12 mouse cellular contexts compared by ENCODE assay signal in genomic region chr1:19236591-19236990, GRCm38 (mm10). TPM values are rescaled to one million over a fixed set of nuclear protein-coding genes. Genes with fewer than 3 reads are reported as not detected.
DNase-seq lines count a peak whose midpoint lies in the region; ATAC-seq and TF ChIP-seq lines count a peak whose summit lies in the region.
"Had no signal": no experiment of that assay in that cellular context is flagged by ENCODE, and none has a peak within 500 bp of the region (broad histone marks: within the 10 kb centered on the region; RNA-seq: fewer than 3 reads in every experiment).

No protein-coding gene starts in this region.

- no peak overlapping the region for H3K4me3 ChIP-seq in left cerebral cortex, adult 2 months
- no peak overlapping the region for H3K4me3 ChIP-seq in embryonic facial prominence, embryonic 13.5 days
- peak overlapping the region; percentile 18; the same call in 1 of the 2 replicates for H3K4me3 ChIP-seq in limb, embryonic 10.5 days
- no peak overlapping the region for H3K4me3 ChIP-seq in neural tube, embryonic 14.5 days (ENCODE audit: low read depth, low read length)
- no peak overlapping the region for H3K4me3 ChIP-seq in heart, embryonic 12.5 days
- H3K4me3 ChIP-seq: liver, embryonic 13.5 days had no signal

- TF ChIP-seq CTCF in left cerebral cortex, adult 2 months (IDR thresholded peaks at IDR 0.05) = no peak

- no peak overlapping the region for H3K9ac ChIP-seq in embryonic facial prominence, embryonic 13.5 days
- H3K9ac ChIP-seq in neural tube, embryonic 14.5 days (replicated peaks; ENCODE audit: low read depth, low read length) = no peak overlapping the region
- no peak overlapping the region for H3K9ac ChIP-seq in heart, embryonic 12.5 days
- H3K9ac ChIP-seq: liver, embryonic 13.5 days had no signal

- no peaks in the 10 kb centered on the region for H3K36me3 ChIP-seq in embryonic facial prominence, embryonic 13.5 days
- H3K36me3 ChIP-seq in limb, embryonic 10.5 days = no peaks in the 10 kb centered on the region
- no peaks in the 10 kb centered on the region for H3K36me3 ChIP-seq in neural tube, embryonic 14.5 days (ENCODE audit: control insufficient read depth, insufficient read depth, low read length)
- no peaks in the 10 kb centered on the region for H3K36me3 ChIP-seq in heart, embryonic 12.5 days
- H3K36me3 ChIP-seq: liver, embryonic 13.5 days had no signal

- intact Hi-C loops in left cerebral cortex, postnatal 4 days (cut with DNase I) = loop anchor here (10.0 kb wide), 1 partner anchor 1068 kb away; no protein-coding TSS in a partner anchor
- intact Hi-C loops in left cerebral cortex, adult 2 months (cut with DNase I) = no loop called here

- WGBS in embryonic facial prominence, embryonic 13.5 days = 8% methylated on average over 21 of the region's 21 CpGs
- 1% methylated on average over 21 of the region's 21 CpGs for WGBS in limb, embryonic 10.5 days
- 3% methylated on average over 21 of the region's 21 CpGs for WGBS in neural tube, embryonic 14.5 days
- under 1% methylated on average over 21 of the region's 21 CpGs for WGBS in heart, embryonic 12.5 days

- DNase-seq in left cerebral cortex, postnatal 4 days = peak; percentile 13
- no peak for DNase-seq in left cerebral cortex, adult 2 months (ENCODE audit: extremely low spot score in 1 of 2, low spot score in 2 of 2)
- peak; percentile 68 for DNase-seq in limb, embryonic 10.5 days (ENCODE audit: low spot score)
- no peak for DNase-seq in heart, postnatal 4 days
- DNase-seq: gastrocnemius, postnatal 36 days; heart, postnatal 10 days; liver, embryonic 13.5 days had no signal

- peaks cover 20% of the 10 kb centered on the region for H3K4me1 ChIP-seq in embryonic facial prominence, embryonic 13.5 days
- peaks cover 39% of the 10 kb centered on the region for H3K4me1 ChIP-seq in limb, embryonic 10.5 days
- H3K4me1 ChIP-seq in neural tube, embryonic 14.5 days (ENCODE audit: control insufficient read depth, insufficient read depth, low read length) = peaks cover 6% of the 10 kb centered on the region; the same call in 1 of the 2 replicates
- 0 out of 2 replicates have a peak, but pooled peaks cover 4% of the 10 kb centered on the region for H3K4me1 ChIP-seq in heart, embryonic 12.5 days (replicated peaks)
- H3K4me1 ChIP-seq: liver, embryonic 13.5 days had no signal

- H3K4me2 ChIP-seq in embryonic facial prominence, embryonic 13.5 days = no peak overlapping the region
- H3K4me2 ChIP-seq in neural tube, embryonic 14.5 days (ENCODE audit: low read depth, low read length) = no peak overlapping the region
- H3K4me2 ChIP-seq in heart, embryonic 12.5 days = no peak overlapping the region
- H3K4me2 ChIP-seq: liver, embryonic 13.5 days had no signal

- H3K9me3 ChIP-seq in embryonic facial prominence, embryonic 13.5 days = no peaks in the 10 kb centered on the region
- no peaks in the 10 kb centered on the region for H3K9me3 ChIP-seq in limb, embryonic 10.5 days (replicated peaks)
- H3K9me3 ChIP-seq in neural tube, embryonic 14.5 days (ENCODE audit: control insufficient read depth, low read length) = no peaks in the 10 kb centered on the region
- no peaks in the 10 kb centered on the region for H3K9me3 ChIP-seq in heart, embryonic 12.5 days (replicated peaks)
- H3K9me3 ChIP-seq: liver, embryonic 13.5 days had no signal

- no peak overlapping the region for H3K27ac ChIP-seq in left cerebral cortex, adult 2 months
- H3K27ac ChIP-seq in embryonic facial prominence, embryonic 13.5 days = peak overlapping the region; percentile 41; the same call in 1 of the 2 replicates
- H3K27ac ChIP-seq in limb, embryonic 10.5 days = no peak overlapping the region
- no peak overlapping the region for H3K27ac ChIP-seq in neural tube, embryonic 14.5 days (ENCODE audit: low read depth, low read length)
- H3K27ac ChIP-seq in heart, embryonic 12.5 days (ENCODE audit: poor library complexity, severe bottlenecking) = no peak overlapping the region
- H3K27ac ChIP-seq: liver, embryonic 13.5 days had no signal

- 0 out of 2 replicates have a peak, but pooled peaks have one; percentile 13 for ATAC-seq in embryonic facial prominence, embryonic 13.5 days (ENCODE audit: insufficient number of reproducible peaks, insufficient read depth, low FRiP score, low TSS enrichment, low read depth)
- ATAC-seq in neural tube, embryonic 14.5 days (ENCODE audit: low read depth) = 0 out of 2 replicates have a peak, but pooled peaks have one; percentile 21
- ATAC-seq in heart, embryonic 12.5 days (ENCODE audit: insufficient number of reproducible peaks, low FRiP score) = no peak

- H3K27me3 ChIP-seq in embryonic facial prominence, embryonic 13.5 days = peaks cover 86% of the 10 kb centered on the region
- H3K27me3 ChIP-seq in limb, embryonic 10.5 days (ENCODE audit: low read depth, poor library complexity, severe bottlenecking) = peaks cover 97% of the 10 kb centered on the region
- H3K27me3 ChIP-seq in neural tube, embryonic 14.5 days (ENCODE audit: control insufficient read depth, insufficient read depth, low read length) = peaks cover 40% of the 10 kb centered on the region
- peaks cover 82% of the 10 kb centered on the region for H3K27me3 ChIP-seq in heart, embryonic 12.5 days (replicated peaks)

RNA-seq across cellular contexts. Expression of gene Tfap2b, which starts 27.9 kb away (rescaled TPM):
- 1 to 10 TPM; 1.1 to 1.5 TPM for total RNA-seq in left cerebral cortex, postnatal 4 days (2021)
- 1 to 10 TPM in 1 of 2 experiments, under 1 TPM in 1; 0.79 to 1.1 TPM for total RNA-seq in left cerebral cortex, adult 2 months (2021)
- 93.6 and 106 TPM in 2 replicates for polyA plus RNA-seq in embryonic facial prominence, embryonic 13.5 days (2015; fragmentation: Nextera tagmentation; extraction: Ambion mirVana)
- polyA plus RNA-seq in limb, embryonic 10.5 days (2016; fragmentation: Nextera tagmentation; extraction: Ambion mirVana) = 6.7 and 19.7 TPM in 2 replicates
- polyA plus RNA-seq in neural tube, embryonic 14.5 days (2014; fragmentation: Nextera tagmentation; extraction: Ambion mirVana) = 49.2 and 51.8 TPM in 2 replicates
- not detected for total RNA-seq in heart, postnatal 4 days (2021)
- polyA plus RNA-seq in heart, embryonic 12.5 days (2016; fragmentation: Nextera tagmentation; extraction: Ambion mirVana) = 0.23 and 0.31 TPM in 2 replicates
- total RNA-seq: gastrocnemius, postnatal 36 days; heart, postnatal 10 days; megakaryocyte progenitor cell, adult 5-6 weeks; MEL had no signal

Comparison
In these comparisons a context has a peak if more than half of its experiments do, and no peak if none do; other contexts are left out.
1. DNase-seq: peak in left cerebral cortex, postnatal 4 days (single experiment) and limb, embryonic 10.5 days (single experiment); none in left cerebral cortex, adult 2 months (0 of 2) and heart, postnatal 4 days (single experiment).